Mouse (Mus musculus): ENCODE measurements around the gene Plcxd3.

Plcxd3 gene

GRCm38 (mm10) chr15:4375423-4376220 lies at the start of gene Plcxd3:
Gene Plcxd3 (plus strand): TSS chr15:4375491.
- no peak for DNase-seq

- no peak for DNase-seq
Measured at GRCm38 (mm10) chr15:4331867-4332266, 43.4 kb upstream of the Plcxd3 start.

GRCm38 (mm10) chr15:4341620-4342019 lies 33.7 kb upstream of the Plcxd3 start:
- DNase-seq = no peak

- DNase-seq = no peak
Measured at GRCm38 (mm10) chr15:4348816-4349553, 26.3 kb upstream of the Plcxd3 start.

- no peak for DNase-seq
Measured at GRCm38 (mm10) chr15:4356397-4356796, 18.9 kb upstream of the Plcxd3 start.

GRCm38 (mm10) chr15:4357706-4358105 lies 17.6 kb upstream of the Plcxd3 start:
- no peak for DNase-seq

- no peak for DNase-seq
Measured at GRCm38 (mm10) chr15:4367801-4368200, 7.5 kb upstream of the Plcxd3 start.

GRCm38 (mm10) chr15:4374453-4374990 lies 769 bp upstream of the Plcxd3 start:
- DNase-seq = no peak

GRCm38 (mm10) chr15:4375031-4375422 lies 264 bp upstream of the Plcxd3 start:
- DNase-seq = no peak

- DNase-seq = no peak
Measured at GRCm38 (mm10) chr15:4376221-4376631, 935 bp downstream of the Plcxd3 start.

- no peak for DNase-seq
Measured at GRCm38 (mm10) chr15:4378766-4379165, 3.5 kb downstream of the Plcxd3 start.

- DNase-seq = no peak
Measured at GRCm38 (mm10) chr15:4387774-4388173, 12.5 kb downstream of the Plcxd3 start.

GRCm38 (mm10) chr15:4400096-4400495 lies 24.8 kb downstream of the Plcxd3 start:
- DNase-seq = no peak

- no peak for DNase-seq
Measured at GRCm38 (mm10) chr15:4411333-4411732, 36.0 kb downstream of the Plcxd3 start.

- DNase-seq = no peak
Measured at GRCm38 (mm10) chr15:4440081-4440480, 64.8 kb downstream of the Plcxd3 start.

- no peak for DNase-seq
Measured at GRCm38 (mm10) chr15:4496182-4496581, 120.9 kb downstream of the Plcxd3 start.

GRCm38 (mm10) chr15:4496984-4497383 lies 121.7 kb downstream of the Plcxd3 start:
- no peak for DNase-seq

GRCm38 (mm10) chr15:4498036-4498435 lies 122.7 kb downstream of the Plcxd3 start:
- DNase-seq = no peak

- DNase-seq = no peak
Measured at GRCm38 (mm10) chr15:4503366-4503765, 128.1 kb downstream of the Plcxd3 start.

GRCm38 (mm10) chr15:4503826-4504225 lies 128.5 kb downstream of the Plcxd3 start:
- no peak for DNase-seq

GRCm38 (mm10) chr15:4514724-4515123 lies 139.4 kb downstream of the Plcxd3 start:
- DNase-seq = no peak

GRCm38 (mm10) chr15:4524598-4524997 lies 149.3 kb downstream of the Plcxd3 start:
- no peak for DNase-seq

- DNase-seq = no peak
Measured at GRCm38 (mm10) chr15:4533700-4534099, 158.4 kb downstream of the Plcxd3 start.

GRCm38 (mm10) chr15:4559121-4559520 lies 183.8 kb downstream of the Plcxd3 start:
- DNase-seq = no peak
